Mouse (Mus musculus) lung, postnatal 0 days (tissue): Measurements from ENCODE around the gene Mmd2. TPM values are rescaled to one million over a fixed set of nuclear protein-coding genes. Genes with fewer than 3 reads are reported as not detected.

Experiments
- ATAC-seq: fragments of 200-750 bp; cut with Nextera tagmentation; 2 replicates; pipeline ENCODE4 v1.8.0; 2017; ENCODE audit warnings: moderate library complexity
- DNase-seq: peaks from one replicate; pipeline ENCODE4 v3.0.0-alpha.2; 2016; ENCODE audit warnings: low spot score
- H3K27ac ChIP-seq: fragments of 300-500 bp; sonication (generic); 2 replicates; pipeline ENCODE4 v1.5.1; 2014; ENCODE audit warnings: antibody characterized with exemption, mild to moderate bottlenecking, low read length, mixed read lengths
- H3K27me3 ChIP-seq: fragments of 300-500 bp; sonication (generic); replicated peaks from 2 replicates; pipeline ENCODE4 v1.6.1; 2014; ENCODE audit warnings: low read length, mixed read lengths; ENCODE audit not compliant: insufficient read depth
- H3K36me3 ChIP-seq: fragments of 300-500 bp; sonication (generic); 2 replicates; pipeline ENCODE4 v1.6.1; 2014; ENCODE audit warnings: low read length, mixed read lengths; ENCODE audit not compliant: insufficient read depth
- H3K4me1 ChIP-seq: fragments of 300-500 bp; sonication (generic); 2 replicates; pipeline ENCODE4 v1.6.1; 2014; ENCODE audit warnings: antibody characterized with exemption, low read depth, low read length, mixed read lengths; ENCODE audit not compliant: insufficient read depth
- H3K4me2 ChIP-seq: fragments of 300-500 bp; sonication (generic); replicated peaks from 2 replicates; pipeline ENCODE4 v1.6.1; 2014; ENCODE audit warnings: low read depth, mild to moderate bottlenecking, low read length, moderate library complexity, mixed read lengths
- H3K4me3 ChIP-seq: fragments of 300-500 bp; sonication (generic); 2 replicates; pipeline ENCODE4 v1.5.1; 2014; ENCODE audit warnings: low read depth, low read length
- H3K9ac ChIP-seq: fragments of 300-500 bp; sonication (generic); replicated peaks from 2 replicates; pipeline ENCODE4 v1.6.1; 2014; ENCODE audit warnings: low read depth, mild to moderate bottlenecking
- H3K9me3 ChIP-seq: fragments of 300-500 bp; sonication (generic); 2 replicates; pipeline ENCODE4 v1.6.1; 2016; ENCODE audit warnings: low read length, mixed read lengths
- CTCF ChIP-seq: IDR thresholded peaks from 2 replicates; pipeline ENCODE4 v1.5.1; 2016; ENCODE audit warnings: antibody characterized with exemption, mild to moderate bottlenecking
- EP300 ChIP-seq: IDR thresholded peaks from 2 replicates; pipeline ENCODE4 v1.6.1; 2016; ENCODE audit warnings: antibody characterized with exemption, mild to moderate bottlenecking, control low read depth
- WGBS: fragments of 180-500 bp; shearing (Covaris S2); extraction: QIAGEN DNeasy Blood & Tissue Kit; methylation state at CpG from one replicate; pipeline ENCODE4 v1.1.7; 2014; 5-methylcytosine and 5-hydroxymethylcytosine counted together
- polyA plus RNA-seq: library from polyadenylated mRNA; unstranded; fragments of >200 nt; fragmentation: Nextera tagmentation; extraction: Ambion mirVana; gene quantifications from 2 replicates; pipeline ENCODE4 v1.2.1, GENCODE M21; 2015

The Mmd2 gene
- polyA plus RNA-seq, 1 experiment from 2014 or later: not detected

DNA sequence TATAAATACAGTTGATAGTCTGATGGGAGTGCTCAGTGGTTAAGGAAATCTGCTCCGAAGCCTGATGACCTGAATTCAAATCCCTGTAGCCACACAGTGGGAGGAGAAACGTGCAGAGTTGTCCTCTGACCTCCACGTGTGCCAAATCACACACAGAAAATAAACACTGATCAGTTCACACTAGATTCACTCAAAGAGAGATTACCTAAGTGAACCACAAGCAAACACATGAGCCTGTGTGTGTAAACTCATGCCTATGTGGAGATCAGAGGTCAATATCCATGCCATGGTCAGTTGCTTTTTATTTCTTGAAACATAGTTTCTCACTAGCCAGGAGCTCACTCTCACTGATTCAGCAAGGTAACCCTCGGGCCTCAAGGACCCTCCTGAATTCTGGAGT lies 88.2 kb downstream of the Mmd2 start:
- Histone ChIP-seq H3K27me3 (no peaks in the 10 kb centered on the region), H3K4me2 (no peak overlapping the region), H3K4me3 (no peak overlapping the region), H3K9ac (no peak overlapping the region), H3K36me3 (no peaks in the 10 kb centered on the region), H3K27ac (no peak overlapping the region), H3K4me1 (no peaks in the 10 kb centered on the region), H3K9me3 (no peaks in the 10 kb centered on the region)
- WGBS: 49% methylated on average over 4 of the region's 4 CpGs
- DNase-seq: no peak
- TF ChIP-seq EP300 (no peak), CTCF (no peak)
- no peak for ATAC-seq

DNA sequence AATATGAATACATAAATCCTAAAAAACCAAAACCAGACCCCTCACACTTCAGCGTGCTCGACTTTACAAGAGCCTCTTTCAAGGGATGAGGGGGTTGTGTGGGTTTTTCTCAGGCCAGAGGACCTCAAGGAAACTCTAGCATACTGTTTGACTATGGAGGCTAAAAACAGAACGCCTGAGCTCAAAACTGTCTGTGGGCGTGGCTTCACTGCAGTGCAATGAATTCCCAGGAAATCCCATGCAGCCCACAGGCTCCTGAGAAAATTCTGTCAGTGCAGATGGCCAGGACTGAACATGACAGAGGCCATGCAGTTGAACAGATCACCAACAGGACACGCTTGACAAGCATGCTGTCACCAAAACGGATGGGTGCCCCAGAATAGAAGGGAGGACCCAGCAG lies 89.6 kb downstream of the Mmd2 start:
- H3K27ac ChIP-seq: no peak overlapping the region
- TF ChIP-seq CTCF (no peak), EP300 (no peak)
- no peak for DNase-seq
- H3K4me1 ChIP-seq: no peaks in the 10 kb centered on the region
- H3K9ac ChIP-seq: no peak overlapping the region
- H3K27me3 ChIP-seq: no peaks in the 10 kb centered on the region
- no peaks in the 10 kb centered on the region for H3K9me3 ChIP-seq
- 43% methylated on average over 6 of the region's 6 CpGs for WGBS
- H3K36me3 ChIP-seq: no peaks in the 10 kb centered on the region
- ATAC-seq: no peak
- H3K4me2 ChIP-seq: no peak overlapping the region
- no peak overlapping the region for H3K4me3 ChIP-seq

Other genes starting within 250 kb of the Mmd2 start
- 4.3 and 5.1 TPM in 2 replicates for gene Foxk1, start 207.3 kb downstream of the Mmd2 start, polyA plus RNA-seq
- gene Ap5z1, start 144.9 kb downstream of the Mmd2 start, polyA plus RNA-seq: 6.2 and 7.2 TPM in 2 replicates
- gene Papolb, start 78.7 kb downstream of the Mmd2 start, polyA plus RNA-seq: 0.12 and 0.15 TPM in 2 replicates
- 13.5 and 14.5 TPM in 2 replicates for gene Radil, start 57.7 kb downstream of the Mmd2 start, polyA plus RNA-seq
- 25.7 and 26.6 TPM in 2 replicates for gene Wipi2, start 18.9 kb upstream of the Mmd2 start, polyA plus RNA-seq
- gene Slc29a4, start 83.7 kb upstream of the Mmd2 start, polyA plus RNA-seq: 2.3 TPM in 2 replicates
- gene Tnrc18, start 208.9 kb upstream of the Mmd2 start, polyA plus RNA-seq: 16.6 and 24.9 TPM in 2 replicates